Mouse (Mus musculus) right cerebral cortex, postnatal 36 days (tissue): Measurements from ENCODE around the gene Olfr631.
"Not testable (repeated sequence)": the region's sequence is repeated elsewhere in the genome, so short reads cannot be mapped to it uniquely, and the experiment has no call there.

Experiments used
- DNase-seq, 2 experiments: peaks; one replicate each; pipeline ENCODE4 v3.0.0; 2022; ENCODE audit warnings: low spot score in 2 of 2, mixed read lengths in 1 of 2

Olfr631 gene

GRCm38 (mm10) chr7:103928525-103928924 is at the start of gene Olfr631:
Gene Olfr631 (plus strand): TSS chr7:103928825.
- no peak for DNase-seq

- DNase-seq, result no peak
Observed at GRCm38 (mm10) chr7:103886152-103886551, 42.5 kb upstream of the Olfr631 start, which contains the start of gene Olfr66. Gene Olfr66 (minus strand): TSS chr7:103886252.

GRCm38 (mm10) chr7:103894385-103894784 is 34.2 kb upstream of the Olfr631 start, which contains the start of gene Olfr64:
Gene Olfr64 (minus strand): TSS chr7:103894485.
- no peak for DNase-seq

GRCm38 (mm10) chr7:103903187-103903586 is 25.4 kb upstream of the Olfr631 start, which contains the start of gene Olfr65:
Gene Olfr65 (plus strand): TSS chr7:103903487.
- no peak for DNase-seq

GRCm38 (mm10) chr7:103910047-103910446 is 18.6 kb upstream of the Olfr631 start:
- no peak for DNase-seq

GRCm38 (mm10) chr7:103912969-103913511 is 15.6 kb upstream of the Olfr631 start:
- no peak for DNase-seq

- no peak for DNase-seq
Observed at GRCm38 (mm10) chr7:103915338-103915737, 13.3 kb upstream of the Olfr631 start.

GRCm38 (mm10) chr7:103934264-103934663 is 5.6 kb downstream of the Olfr631 start, which contains the start of gene Olfr632:
Gene Olfr632 (plus strand): TSS chr7:103934347.
- no peak for DNase-seq

- DNase-seq, result no peak
Observed at GRCm38 (mm10) chr7:103942730-103943129, 14.1 kb downstream of the Olfr631 start.

GRCm38 (mm10) chr7:103944137-103944536 is 15.5 kb downstream of the Olfr631 start, which contains the start of gene Olfr633:
Gene Olfr633 (plus strand): TSS chr7:103944437.
- DNase-seq, result no peak

GRCm38 (mm10) chr7:103966873-103967272 is 38.2 kb downstream of the Olfr631 start:
- not testable (repeated sequence) for DNase-seq

GRCm38 (mm10) chr7:103970852-103971251 is 42.2 kb downstream of the Olfr631 start, which contains the start of gene Olfr635:
Gene Olfr635 (plus strand): TSS chr7:103971152.
- DNase-seq, result no peak

- DNase-seq, result no peak
Observed at GRCm38 (mm10) chr7:103971782-103972181, 43.2 kb downstream of the Olfr631 start.
